Mouse (Mus musculus) T-helper 2 cell (primary cell): ENCODE data around the gene Abca1.

Experiments
- in situ Hi-C: fragments of 300-600 bp; cut with MboI, MseI; formaldehyde crosslinking; loops from one replicate; pipeline ENCODE4 v1.15.1; 2025; ENCODE audit warnings: high pct_unique_total_duplicates

Abca1 gene

DNA sequence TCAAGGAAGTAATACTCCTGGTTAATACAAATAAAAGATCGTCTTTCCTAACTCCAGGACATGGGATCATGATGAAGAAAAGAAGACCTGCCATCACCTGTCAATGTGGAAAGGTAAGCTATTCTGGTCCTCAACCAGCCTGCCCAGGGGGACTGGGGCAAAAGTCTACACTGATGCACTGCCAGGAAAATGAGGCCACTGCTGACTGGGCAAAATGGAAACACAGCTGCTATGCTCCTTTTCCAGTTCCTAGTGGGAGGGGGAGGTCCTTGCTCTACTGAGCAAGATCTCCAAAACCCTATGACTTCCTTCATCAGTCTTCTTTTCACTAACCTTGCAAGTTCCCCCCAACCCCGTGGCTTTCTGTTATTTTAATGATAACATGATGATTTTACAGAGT lies 73.1 kb downstream of the Abca1 start:
- in situ Hi-C loops = no loop called here

DNA sequence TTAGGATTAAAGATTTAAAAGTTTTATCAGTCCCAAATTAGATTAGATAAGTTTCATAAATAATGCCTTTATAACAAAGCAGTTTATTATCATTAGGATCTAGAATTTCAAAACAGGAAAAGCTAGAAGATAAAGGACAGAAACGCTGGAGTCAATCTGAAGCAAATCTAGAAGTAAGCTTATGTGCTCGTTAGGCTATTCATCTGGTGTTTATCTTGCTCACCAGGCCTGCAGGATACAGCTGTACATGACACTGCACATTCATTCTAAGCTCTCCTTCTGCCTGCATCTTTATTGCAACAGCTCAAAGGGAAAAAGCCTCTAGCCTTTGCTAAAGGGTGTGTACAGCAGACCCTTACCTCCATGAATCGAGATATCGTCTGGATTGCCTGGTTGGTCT lies 74.1 kb downstream of the Abca1 start:
- in situ Hi-C loops = no loop called here

DNA sequence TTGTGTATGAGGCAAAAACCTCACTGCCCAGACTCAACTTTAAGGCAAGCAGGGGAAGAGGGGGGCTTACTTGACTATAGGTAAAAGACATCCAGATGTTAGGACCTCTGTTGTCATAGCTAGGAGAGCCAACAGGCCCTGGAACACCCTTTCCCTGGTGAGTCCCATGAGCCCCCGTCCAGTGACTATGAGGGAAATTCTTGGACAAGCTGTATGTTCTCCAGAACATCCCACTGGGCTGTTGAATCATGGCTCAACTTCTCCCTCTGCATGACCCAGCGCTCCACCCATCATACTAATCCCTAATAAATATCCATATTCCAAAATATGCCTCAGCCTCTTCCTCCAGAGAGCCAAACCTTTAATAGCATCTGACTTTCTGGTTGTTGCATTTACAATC lies 76.6 kb downstream of the Abca1 start:
- in situ Hi-C loops = no loop called here

DNA sequence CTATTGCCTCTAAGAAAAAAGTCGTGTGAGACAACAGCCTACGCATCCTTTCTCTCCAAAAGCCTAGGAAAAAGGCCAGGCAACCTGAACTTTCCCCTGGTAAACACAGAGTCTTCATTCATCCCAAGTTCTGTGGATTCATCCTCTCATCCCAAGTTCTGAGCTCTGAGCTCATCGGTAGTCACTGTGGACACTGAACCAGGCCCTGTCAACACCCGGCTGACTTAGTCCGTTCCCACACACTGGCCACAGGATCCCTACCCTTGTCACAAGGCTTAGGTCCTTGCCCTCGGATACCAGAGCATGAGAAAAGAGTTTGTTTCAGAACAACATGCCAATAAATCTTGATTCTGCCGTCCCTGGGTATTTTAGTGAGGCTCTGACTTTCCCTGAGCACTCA lies 77.2 kb downstream of the Abca1 start:
- in situ Hi-C loops = no loop called here

DNA sequence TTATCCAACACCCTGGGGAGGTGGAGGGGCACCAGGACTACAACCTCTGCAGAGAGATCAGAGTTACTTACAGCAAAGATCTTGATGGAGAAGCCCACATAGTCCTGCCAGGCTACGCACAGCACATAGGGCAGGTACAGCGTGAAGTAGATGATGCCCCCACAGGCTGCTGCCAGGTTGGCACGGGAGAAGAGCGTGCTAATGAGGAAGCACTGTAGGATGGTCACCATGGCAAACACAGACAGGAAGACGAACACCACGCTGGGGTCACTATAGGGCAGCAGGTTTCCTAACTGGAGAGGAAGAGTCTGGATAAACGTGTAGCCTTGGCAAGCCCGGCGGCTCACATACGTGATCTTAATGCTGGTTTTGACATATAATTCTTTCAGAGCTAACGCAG lies 77.8 kb downstream of the Abca1 start:
- in situ Hi-C loops = no loop called here

DNA sequence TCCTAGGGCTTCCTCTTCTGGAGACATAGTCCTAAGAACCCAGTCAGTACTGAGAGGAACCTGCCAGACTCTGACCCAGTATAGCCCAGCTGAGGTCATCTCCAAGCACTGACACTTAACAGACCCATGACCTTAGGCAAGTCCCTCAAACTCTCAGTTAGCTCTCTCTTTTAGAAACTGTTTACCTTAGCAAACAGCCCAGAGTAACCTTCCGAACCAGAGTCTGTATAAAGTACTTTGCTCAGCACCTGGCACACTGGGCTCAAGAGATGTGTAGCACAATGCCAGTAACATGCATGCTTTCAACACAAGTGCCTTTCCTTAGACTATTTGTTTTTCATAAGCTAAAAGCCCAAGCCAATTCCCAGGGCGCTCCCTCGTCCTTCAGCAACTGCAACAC lies 79.4 kb downstream of the Abca1 start:
- in situ Hi-C loops = no loop called here

DNA sequence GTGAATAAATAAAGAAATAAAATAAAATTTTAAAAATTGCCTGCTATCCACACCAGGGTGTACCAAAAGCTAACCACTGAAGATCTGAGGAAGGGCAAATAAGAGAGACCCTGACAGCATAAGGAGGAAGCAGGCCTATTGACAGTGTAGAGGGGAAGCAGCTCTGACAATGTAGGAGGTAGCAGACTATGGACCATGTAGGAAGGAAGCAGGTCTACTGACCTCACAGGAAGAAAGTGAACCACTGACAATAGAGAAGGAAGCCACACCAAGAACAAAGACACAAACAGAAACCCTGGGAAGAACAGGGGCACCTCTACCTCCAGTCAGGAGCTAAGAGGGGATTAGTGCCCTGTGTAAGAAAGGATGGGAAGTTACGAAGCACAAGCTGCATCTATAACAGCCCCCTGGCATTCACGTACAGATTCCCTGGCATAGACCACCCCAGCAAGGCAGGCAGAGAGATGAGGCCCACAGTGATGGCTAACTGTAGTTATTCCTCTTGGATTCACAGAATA lies 80.8 kb downstream of the Abca1 start:
- in situ Hi-C loops = no loop called here

DNA sequence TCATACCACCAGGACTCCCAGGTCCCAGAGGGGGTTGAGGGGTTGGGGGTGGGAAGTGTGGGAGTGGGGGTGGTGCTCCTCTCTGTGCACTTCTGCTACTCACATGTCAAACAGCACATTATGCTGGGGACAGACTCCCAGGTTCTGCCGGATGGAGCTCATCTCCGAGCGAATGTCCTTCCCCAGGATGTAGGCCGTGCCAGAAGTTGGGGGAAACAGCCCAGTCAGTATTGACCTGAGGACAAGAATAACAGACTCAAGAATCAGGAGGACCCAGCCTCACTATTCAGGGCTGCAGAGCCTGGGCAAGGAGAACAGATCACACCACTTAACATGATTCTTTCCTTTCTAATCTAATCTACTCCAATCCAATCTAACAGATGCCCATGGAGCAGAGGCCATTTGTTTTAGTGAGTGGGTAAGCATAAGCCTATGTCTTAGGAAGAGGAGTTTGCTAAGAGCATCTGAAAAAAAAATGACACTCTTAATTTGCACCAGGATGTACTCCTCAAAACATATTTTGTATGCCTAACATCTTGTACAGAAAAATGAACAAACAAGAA lies 82.8 kb downstream of the Abca1 start:
- in situ Hi-C loops = no loop called here

DNA sequence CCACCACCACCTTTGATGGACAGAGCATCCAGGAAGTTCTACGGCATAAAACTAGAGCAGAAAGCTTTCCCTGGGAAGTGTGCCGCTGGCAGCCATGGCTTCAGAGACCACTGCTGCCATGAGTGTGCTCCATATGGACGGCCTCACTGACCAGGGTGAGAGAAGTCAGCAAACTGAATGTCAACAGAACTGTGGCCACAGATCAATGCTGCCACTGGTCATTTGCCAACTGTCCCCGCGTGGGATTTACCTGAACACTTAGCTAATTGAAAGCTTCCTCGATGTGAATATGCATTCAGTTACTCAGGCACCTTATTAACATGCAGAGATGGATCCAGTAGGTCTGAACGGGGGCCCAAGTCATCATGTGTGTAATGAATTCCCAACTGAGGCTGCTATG lies 86.7 kb downstream of the Abca1 start:
- in situ Hi-C loops = no loop called here

DNA sequence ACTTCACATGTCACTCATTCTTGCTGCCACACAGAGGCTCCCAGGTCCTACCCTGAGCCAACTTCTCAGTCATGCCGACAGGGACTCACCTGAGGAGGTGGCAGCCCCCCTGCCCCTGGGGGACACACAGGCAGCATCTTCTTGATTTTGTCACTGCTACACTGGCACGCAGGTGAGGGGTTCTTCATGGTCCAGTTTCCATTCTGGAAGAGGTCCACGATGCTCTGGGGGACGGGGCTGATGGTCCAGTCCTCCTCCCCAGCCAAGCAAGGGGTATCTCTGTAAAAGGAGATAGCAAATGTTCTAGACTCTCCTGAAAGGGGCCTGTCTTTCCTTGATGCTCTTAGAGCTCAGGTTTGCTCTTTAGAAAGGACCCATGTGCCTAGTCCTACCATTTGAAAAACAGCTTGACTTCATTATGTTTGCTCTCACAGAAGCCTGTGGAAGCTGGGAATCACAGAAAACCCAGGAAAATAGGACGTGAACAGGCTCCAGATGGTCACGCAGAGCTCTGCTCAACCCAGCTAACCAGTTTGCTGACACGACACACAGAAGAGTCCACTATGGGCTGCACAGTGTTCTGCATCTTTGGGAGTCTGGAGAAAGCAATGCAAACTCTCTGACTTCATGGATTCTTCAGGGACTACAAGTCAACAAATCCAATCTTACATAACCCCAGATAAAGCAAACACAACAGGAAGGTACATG lies 97.2 kb downstream of the Abca1 start:
- in situ Hi-C loops = no loop called here

DNA sequence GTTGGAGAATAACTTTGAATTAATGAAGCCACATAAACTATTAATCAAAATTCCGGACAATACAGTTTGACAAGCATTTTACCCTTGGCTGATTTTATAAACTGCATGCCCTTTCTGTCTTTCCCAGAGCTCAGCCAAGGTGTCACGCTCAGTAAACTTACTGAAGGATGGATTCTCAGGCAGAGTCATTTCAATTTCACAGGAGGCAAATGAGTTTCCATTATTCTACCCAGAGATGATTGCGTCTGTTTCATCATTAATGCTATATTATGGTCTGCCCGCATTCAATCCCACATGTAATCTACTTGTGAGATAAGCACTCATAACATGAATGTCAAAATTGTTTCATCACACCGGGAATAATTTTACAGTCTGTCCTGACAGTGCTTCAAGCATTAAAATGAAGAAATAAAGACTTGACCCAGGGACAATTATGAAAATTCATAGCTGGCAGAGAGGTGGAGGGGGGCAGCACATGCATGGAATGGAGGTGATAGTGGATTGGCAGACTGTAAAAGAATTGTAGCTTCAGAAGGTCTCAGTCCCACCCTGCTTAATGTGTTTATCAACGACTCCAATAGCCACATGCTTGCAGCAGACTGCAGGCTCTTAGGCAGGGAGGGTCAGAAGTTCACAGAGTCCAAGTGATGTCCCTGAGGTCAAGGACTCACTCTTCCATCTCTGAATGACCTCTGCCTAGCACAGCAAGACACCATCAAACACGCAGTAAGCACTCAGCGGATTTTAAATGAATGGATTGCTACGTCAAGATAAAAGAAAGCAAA lies 113.3 kb downstream of the Abca1 start:
- in situ Hi-C loops = no loop called here

DNA sequence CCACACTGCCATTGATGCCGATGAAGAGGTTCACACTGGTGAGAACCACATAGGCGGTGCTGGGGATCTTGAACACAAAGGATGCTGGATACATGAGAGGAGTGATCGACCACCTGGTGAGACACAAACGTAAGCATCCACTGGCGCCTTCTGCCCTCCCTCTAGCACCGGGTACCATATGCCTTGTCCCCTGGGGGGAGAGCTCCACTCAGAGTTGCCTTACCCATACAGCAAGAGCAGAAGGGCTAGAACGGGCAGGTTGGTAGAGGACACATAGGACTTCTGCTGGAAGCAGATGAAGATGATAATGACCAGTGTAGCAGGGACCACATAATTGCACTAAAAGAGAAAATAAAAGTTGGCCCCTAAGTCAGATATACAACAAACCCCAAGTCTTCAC lies 113.9 kb downstream of the Abca1 start:
- in situ Hi-C loops = no loop called here

DNA sequence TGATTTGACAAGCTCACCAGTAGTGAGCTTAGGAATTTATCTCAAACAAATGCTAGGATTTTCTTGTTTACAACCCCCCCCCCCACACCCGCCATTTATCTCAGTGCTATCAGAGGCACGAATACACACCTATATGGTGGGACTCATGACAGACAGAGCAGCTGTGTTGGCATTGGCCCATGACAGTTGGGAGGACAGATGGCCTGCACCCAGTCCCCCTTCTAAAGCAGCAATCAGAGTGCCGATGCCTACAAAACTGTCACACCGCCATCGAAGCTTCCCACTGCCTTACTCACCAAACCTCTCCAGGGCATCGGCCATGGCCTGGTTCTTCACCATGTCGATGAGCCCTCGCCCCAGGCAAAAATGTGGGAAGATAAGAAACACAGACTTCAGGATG lies 115.9 kb downstream of the Abca1 start:
- in situ Hi-C loops = no loop called here

DNA sequence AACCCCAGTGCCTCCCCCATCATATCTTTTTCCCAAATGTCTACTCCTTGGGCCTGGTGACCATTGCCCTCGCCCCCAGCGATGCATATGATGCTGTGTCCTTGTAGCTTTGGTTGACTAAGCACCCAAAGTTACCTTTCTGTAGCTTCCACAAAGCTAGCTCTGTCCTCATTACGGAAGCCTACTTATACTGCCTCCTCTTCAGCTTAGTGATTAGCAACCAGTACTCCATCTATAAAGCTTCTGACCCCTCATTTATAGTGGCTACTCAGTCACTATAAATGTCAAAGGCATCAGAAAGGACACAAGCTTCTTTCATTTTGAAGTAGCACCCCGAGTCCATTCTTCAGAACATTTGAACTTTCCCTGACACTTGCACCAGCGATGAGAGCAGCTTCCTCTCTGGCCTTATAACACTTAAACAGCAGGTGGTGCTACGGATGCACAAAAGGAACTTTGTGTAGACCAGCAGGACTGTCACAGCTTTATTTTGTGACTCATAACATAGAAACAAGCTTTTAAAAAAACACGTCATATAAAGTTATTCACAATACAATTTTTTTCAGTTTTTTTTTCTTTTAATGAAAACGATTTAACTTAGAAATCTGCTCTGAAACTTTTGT lies 129.3 kb downstream of the Abca1 start:
- in situ Hi-C loops = no loop called here

DNA sequence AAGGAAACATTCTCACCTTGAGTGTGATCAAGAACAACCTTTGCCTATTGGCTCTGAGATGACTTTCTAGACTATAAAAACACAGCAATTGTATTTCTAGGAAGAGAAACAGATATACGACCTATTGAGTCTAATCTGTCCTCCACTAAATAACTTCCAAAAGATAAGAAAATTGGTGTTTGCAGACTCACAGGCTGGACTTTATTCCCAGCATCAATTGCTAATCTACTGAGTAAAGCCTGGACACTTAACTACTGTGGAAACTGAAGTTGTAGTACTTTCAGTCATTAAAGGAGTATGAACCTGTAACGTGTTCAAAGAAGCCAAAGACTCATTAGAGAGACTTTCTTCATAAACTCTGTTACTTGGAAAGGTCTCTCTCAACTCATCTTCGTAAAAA lies 131.9 kb downstream of the Abca1 start:
- in situ Hi-C loops = no loop called here

DNA sequence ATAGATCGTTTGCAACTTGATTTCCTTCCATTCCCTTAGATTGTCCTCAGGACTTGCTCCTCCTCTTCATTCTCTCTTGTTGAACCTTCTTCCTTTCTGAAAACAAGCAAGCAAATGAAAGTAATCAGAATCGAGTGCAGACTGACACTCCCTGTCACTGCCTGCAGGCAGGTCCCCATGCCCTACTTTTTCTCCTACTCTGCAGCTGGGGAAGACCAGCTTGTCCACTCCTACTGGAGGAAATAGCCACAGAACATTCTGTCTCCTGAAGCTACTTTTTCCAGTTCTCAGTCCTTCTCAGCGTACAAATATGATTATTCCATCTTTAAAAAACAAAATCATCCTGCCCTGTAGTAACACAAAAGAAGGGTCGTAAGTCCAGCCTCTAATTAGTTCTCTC lies 135.3 kb downstream of the Abca1 start:
- in situ Hi-C loops = no loop called here

DNA sequence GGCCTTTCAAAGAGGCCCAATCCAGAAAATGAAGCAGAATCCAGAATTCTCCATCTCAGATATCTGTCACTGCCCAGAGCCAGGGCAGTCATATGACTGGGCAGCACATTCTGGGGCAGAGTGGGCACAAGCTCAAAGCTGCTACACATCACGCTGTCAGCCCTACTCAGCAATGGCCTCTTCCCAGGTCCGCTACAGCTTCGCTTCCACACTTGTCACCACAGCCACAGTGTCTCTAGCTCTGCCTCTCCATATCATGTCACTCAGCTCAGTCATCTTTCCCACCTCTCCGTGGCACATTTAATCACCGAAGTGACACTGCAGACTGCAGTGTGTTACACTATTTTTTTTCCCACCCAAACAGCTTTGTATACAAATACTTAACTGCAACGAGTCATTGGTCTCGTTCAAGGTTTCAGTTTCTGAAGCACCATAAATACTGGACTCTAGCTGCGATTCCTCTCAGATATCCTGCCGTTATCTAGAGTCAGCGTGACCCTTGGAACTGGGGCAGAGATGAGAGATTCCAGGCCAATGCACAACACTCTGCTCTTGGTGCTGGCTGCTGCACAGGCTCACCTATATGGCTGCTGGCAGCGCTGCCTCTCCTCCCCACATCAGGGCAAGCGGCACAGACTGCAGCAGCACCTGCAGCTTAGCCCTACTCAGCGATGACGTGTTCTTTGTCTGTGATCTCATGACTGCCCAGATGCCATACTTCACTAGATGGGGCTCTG lies 136.3 kb downstream of the Abca1 start:
- in situ Hi-C loops = no loop called here

DNA sequence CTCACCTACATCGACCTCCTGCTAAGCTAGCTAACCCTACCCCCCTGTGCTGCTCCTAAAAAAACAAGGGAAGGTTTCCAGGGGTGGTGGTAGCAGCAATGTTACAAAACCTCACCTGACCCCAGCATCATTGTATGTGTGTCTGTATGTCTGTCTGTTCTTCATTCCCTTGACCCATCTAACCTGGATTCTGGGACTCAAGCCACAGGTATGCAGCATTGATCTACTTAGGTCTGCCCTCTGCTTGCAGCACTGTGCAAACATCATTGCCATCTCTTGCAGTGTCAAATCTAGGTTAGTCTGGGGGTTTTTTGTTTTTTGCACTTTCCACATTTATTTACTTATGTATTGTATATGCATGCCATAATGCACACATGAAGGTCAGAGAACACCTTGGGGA lies 141.3 kb downstream of the Abca1 start:
- in situ Hi-C loops = no loop called here

DNA sequence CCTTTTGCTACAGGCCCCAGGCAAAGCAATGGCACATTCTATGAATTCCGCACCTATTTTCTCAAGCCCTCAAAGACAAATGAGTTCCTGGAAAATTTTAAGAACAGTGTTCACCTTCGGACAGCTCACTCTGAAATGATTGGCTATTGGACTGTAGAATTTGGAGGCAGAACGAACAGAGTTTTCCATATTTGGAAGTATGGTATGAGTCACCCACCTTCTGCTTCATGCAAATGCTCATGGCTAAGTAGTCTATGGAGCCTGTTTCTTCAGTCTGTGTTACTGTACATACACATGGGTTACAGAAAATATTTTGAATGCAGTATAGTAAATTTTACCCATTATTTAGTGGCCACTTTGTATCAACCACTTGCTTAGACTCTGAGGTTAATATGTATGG lies 144.7 kb downstream of the Abca1 start:
- in situ Hi-C loops = no loop called here

DNA sequence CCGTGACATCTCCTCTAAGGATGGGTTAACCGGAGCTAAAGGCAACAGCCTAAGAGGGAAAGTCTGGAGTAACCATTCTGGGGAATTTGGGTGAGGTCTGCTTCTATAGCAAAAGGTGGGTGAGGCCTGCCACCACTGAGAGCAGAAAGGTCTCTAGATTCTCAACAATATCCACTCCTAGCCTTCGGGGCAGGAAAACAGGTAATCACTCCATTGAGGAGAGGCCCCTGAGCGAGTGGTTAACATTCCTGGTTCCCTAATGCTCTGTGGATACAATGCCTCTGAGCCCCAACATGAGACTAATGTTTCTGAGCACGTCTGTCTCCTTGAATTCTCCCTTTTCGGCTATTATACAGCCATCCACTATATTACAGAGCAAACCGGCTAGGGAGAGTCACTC lies 145.3 kb downstream of the Abca1 start:
- in situ Hi-C loops = no loop called here

DNA sequence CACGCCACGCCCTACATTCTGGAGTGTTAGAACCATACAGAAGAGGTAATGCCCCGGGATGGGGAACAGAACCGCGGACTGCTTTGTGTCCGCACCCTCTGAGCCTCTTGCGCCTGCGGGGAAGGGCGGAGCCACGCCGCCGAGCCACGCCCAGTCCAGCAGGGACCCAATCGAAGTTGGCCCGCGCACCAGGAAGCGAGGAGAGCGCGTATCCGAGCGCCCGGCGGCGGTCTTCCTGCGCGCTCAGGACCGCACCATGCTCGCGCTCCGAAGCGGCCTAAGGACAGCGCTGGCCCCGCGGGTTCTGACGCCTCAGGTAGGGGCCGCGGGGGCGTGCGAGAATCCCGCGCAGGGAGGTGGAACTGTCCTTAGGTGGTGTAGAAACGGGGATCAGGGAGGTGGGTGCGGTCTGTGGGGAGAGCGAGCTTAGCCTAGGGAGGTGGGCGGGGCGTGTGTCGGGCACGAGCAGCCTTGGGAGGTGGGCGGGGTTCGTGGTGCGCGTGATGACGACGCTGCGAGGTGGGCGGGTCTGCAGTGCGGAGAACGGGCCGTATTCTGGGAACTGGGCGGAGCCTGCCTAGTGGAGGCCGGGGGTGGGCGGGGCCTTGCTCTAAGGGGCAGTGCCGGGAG lies 147.8 kb downstream of the Abca1 start, which contains the start of gene Nipsnap3b:
Gene Nipsnap3b, plus strand, starts transcription at position 149 of the 630 bp plus-strand sequence.
- in situ Hi-C loops = no loop called here
